Mouse (Mus musculus) kidney, postnatal 14 days (tissue): ENCODE data around the gene Tmem37.

Experiments
- DNase-seq: peaks from one replicate; pipeline ENCODE4 v3.0.0; 2022; ENCODE audit warnings: mixed read lengths

The Tmem37 gene

GRCm38 (mm10) chr1:120073519-120074306, at the start of gene Tmem37:
TSS of gene Tmem37 (minus strand) at chr1:120074074.
- DNase-seq: peak; percentile 95

- no peak for DNase-seq
Observed at GRCm38 (mm10) chr1:120122634-120123383, 48.9 kb upstream of the Tmem37 start.

GRCm38 (mm10) chr1:120121930-120122530, 48.2 kb upstream of the Tmem37 start:
- no peak for DNase-seq

DNA sequence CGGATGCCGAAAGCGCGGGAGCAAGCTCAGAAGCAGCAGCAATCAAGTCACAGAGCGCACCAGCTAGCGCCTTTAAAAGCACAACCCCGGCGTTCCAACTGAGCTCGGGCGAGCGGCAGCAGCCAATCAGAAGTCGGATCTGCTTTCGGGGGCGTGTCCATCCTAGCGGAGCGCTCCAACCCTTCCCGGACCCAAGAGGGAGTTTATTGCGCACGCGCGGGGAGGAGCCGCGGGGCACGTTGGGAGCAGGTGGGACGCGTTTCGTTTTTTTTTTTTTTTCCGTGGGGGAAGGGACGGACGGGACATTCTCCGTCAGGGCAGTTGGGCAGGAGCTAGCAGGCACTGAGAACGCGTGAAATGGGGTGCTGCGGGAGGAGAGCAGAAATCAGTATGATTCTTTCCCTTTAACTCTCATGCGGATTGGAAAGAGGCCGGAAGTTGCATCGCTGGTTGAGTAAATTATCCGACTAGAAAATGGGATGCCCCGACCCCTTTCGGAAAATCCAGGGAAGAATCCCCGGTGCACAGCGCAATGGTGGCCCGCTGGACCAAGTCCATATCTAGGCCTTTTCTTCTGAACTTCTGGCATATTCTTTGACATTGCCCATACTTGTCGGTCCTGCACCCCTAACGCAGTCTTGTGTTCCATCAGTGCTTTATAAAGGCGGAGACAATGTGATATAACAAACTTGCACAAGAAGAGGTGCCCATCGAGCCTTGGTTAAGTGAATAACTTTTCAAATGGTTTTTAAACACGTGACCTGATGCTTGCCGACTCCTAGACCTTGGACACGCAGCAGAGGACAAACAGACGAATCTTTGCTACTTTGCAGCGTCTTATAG, 47.3 kb upstream of the Tmem37 start, which contains the start of the genes Dbi and 3110009E18Rik:
Gene Dbi, minus strand, starts transcription at position 110 of the 843 bp plus-strand sequence.
Gene 3110009E18Rik, plus strand, starts transcription at position 219 of the 843 bp plus-strand sequence.
- DNase-seq: peak; percentile 99

DNA sequence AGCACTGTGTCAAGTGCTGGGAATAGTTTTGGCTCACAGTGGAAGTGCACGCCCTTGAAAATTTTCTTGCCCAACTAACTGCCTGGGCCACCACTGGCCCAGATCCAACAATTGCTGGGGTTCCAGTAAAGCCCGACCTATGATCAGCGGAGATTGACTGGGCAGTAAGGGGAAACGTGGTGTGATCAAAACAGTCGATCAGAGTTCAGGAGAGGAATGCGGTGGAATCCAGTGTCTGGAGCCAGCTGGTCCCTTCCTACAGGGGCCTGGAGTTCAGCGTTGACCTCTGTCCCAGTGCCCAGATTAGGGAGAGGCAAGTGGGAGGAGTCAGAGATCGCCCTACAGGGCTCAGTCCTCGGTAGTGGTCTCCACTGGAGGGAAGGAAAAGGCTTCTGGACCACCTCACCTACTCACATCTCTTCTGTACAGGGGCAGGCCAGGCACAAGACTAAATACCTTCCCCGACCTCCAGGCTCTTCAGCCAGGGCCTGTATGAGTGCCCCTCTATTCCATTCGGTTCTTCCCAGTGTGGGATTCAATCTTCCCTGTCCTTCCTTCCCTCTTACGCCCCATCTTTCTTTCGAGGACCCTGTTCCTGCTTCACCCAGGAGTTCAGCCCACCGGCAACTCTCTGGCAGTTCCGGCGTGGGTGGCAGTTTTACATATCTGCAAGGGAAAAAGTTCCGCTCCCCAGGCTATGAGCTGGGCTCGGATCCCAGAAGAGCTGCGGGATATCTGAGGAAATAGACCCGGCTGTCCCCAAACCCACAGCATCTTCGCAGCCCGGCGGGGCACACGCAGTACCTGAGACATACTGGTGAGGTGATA, 46.5 kb upstream of the Tmem37 start:
- DNase-seq: peak; percentile 84

- no peak for DNase-seq
Observed at GRCm38 (mm10) chr1:120119389-120119788, 45.5 kb upstream of the Tmem37 start.

GRCm38 (mm10) chr1:120118854-120119253, 45.0 kb upstream of the Tmem37 start:
- no peak for DNase-seq

GRCm38 (mm10) chr1:120116106-120116505, 42.2 kb upstream of the Tmem37 start:
- peak; percentile 81 for DNase-seq

DNA sequence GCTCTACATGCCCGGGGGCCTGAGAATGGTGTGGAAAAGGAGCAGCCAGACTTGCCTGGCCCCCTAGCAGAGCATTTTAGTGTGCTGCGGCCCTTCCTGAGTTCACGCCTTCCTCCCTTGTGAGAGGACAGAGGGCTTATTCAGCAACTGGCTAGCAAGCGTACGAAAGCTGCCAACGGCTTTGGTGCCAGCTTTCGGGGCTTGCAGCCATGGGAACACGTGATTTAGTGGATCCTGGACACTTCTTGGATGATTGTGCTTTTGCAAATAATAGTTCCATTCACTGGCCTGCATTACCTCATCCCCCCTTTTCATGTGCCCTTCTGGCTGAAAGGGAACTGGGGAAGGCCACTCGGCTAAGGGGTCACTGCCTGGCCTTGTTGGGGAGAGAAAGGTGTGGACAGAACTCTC, 41.8 kb upstream of the Tmem37 start:
- peak; percentile 68 for DNase-seq

GRCm38 (mm10) chr1:120112251-120113187, 38.6 kb upstream of the Tmem37 start:
- no peak for DNase-seq

GRCm38 (mm10) chr1:120111766-120112165, 37.9 kb upstream of the Tmem37 start:
- DNase-seq: peak; percentile 48

DNA sequence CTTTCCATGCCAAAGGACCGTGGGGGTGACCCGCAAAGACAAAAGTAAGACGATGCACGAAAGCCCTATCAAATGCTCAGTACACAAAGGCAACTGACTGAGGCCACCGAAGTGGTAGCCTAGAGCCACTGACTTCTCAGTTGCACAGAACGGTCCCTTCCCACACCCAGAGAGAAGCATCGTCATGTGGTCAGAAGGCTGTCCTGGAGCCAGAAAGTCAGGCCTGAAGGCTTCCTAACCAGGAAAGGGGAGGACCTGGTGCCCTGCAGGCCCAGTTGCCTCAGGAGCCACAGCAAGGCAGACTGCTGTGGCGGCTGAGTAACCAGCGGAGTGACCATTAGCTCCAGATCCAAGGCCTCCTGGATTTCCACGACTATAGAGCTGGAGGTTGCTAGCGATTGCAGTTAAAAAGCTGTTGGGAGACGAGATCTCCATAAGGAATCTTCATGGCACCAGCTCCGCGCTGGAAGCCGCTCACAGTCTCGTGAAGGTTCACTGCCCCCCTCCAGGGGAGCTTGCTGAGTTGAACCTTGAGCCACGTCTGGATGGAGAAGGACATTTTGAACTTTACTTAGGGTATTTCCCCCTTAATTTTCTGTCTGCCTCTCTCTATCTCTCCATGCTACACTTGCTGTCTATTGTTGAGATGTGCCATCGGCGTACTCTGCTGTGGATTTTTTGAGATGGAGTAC, 36.0 kb upstream of the Tmem37 start:
- DNase-seq: peak; percentile 73

DNA sequence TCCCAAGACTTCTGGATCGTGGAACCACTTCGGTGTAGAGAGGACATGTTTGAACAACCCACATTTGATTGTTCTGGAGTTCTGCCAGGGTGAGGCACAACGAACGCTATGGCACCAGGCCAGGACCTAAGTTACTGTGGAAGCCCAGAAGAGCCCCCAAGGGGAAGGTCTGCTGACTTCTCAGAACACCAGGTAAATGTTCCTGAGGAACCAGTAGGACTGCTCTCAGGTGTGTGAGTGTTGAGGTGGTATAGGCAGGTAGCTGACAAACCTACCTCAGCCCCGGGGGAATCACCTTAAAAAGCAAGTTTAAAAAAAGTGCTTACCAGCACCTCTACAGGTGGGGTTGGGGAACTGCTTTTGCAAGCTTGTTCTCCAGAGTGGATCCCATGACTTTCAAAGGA, 31.7 kb upstream of the Tmem37 start:
- peak; percentile 73 for DNase-seq

GRCm38 (mm10) chr1:120101227-120101609, 27.3 kb upstream of the Tmem37 start:
- no peak for DNase-seq

GRCm38 (mm10) chr1:120100456-120101226, 26.8 kb upstream of the Tmem37 start:
- no peak for DNase-seq

GRCm38 (mm10) chr1:120099483-120099882, 25.6 kb upstream of the Tmem37 start:
- no peak for DNase-seq

GRCm38 (mm10) chr1:120098327-120098726, 24.5 kb upstream of the Tmem37 start:
- peak; percentile 79 for DNase-seq

- DNase-seq: no peak
Observed at GRCm38 (mm10) chr1:120094920-120095319, 21.0 kb upstream of the Tmem37 start.
